Mouse (Mus musculus): ENCODE results near the gene Elane. TPM values are rescaled to one million over a fixed set of nuclear protein-coding genes. Genes with fewer than 3 reads are reported as not detected.

Elane gene
- not detected for polyA plus RNA-seq (2014; fragmentation: Illumina TruSeq; extraction: RNeasy Lipid Tissue Mini Kit (QIAGEN cat#74804))

DNA sequence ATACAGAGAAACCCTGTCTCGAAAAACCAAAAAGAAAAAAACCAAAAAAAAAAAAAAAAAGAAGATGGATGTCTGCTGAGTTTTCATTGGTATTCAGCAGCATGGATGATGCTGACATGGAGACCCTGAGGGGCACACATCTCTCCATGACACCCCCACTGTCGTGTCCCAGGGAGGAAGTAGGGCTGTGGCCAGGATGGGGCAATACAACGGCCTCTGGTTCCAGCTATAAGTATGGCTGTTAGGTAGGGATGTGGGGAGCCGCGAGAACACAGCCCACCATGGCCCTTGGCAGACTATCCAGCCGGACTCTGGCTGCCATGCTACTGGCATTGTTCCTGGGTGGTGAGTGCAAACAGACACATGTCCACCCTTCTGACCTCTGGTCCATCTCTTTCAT lies at the start of gene Elane:
Elane (plus strand) TSS at position 194 of the 400 bp plus-strand sequence.

DNA sequence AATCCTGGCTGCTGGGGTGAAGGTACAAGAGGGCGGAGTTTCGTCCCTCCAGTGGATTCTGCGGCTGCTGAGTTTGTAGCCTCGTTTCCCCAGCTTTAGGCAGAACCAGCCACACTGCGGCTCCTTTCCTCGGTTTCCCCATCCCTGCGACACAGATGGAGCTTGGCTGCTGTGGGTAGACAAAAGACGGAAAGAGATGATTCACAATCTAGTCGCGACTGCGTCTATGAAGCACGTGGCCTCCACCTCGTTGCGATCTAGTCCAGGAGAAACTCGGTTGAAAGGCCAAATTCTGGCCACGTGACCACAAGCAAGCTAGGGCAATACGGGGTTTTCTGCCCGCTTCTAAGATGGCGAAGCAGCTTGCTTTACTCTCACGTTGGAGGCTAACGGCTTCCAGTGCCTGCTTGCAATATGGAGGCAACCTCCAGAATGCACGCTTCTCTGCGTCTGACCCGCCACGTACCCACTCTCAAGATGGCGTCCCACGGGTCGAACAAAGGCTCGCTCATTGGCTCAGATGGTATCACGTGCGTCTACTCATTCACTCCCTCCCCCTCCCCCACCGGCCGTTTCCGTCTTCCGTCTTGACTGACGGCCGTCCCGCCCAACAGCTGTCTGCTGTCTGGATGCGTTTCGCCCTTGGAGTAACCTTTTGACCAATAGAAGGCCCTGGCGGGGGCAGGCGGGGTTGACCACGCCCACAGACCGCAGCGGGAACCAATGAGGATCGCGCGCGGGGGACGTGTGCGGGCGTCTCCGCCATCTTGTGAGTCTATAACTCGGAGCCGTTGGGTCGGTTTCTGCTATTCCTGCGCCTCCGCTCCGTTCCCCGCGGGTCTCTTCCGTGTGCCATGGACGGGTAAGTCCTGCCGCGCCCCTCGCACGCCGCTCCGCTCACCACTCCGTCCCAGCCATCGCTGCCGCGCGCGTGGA lies 31.9 kb upstream of the Elane start, which contains the start of gene Ptbp1:
Ptbp1 (plus strand) TSS at position 568 of the 936 bp plus-strand sequence.

DNA sequence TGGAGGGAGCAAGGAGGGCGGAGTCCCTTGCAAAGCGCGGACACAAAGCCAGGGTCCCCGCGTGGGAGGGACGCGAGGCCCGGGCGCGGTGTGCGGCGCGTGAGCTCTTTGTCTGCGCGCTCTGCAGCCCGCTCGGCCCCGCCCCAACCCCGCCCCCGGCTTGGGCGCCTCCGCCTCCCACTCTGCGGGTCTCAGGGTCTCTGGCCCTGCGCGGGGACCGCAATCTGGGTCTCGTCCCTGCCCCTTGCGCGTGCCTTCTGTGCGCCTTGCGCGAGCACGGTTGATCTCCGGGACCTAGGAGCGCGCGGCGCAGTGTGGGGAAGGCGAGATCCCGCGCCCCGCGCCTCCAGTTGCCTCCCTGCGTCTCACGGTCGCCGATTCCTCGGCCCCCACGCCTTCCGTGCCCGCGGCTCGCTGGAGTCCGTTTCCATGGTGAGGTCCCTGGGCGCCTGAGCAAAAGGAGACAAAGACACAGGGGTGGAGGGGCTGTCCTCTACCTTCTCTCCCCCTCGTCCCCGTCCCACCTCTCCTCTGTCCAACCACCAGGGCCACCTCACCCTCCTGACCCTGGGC lies 11.7 kb upstream of the Elane start, which contains the start of the genes Prtn3 and Plppr3:
Prtn3 (plus strand) TSS at position 187 of the 573 bp plus-strand sequence.
Plppr3 (minus strand) TSS at position 345 of the 573 bp plus-strand sequence.

DNA sequence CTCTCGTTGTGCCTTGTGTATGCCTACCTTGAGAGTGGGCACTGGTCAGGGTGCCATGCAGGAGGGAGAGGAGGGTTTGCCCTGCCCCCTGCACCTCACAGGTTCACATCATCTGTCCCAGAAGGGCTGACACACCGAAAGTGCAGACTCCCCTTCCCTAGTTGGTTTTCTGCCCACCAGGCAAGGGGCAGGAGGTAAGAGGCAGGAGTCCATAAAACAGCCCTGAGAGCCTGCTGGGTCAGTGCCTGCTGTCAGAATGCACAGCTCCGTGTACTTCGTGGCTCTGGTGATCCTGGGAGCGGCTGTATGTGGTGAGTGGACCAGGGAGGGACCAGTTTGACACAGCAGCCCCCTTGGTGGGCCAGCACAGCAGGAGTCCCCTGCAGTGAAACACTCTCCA lies 4.6 kb downstream of the Elane start, which contains the start of gene Cfd:
Cfd (plus strand) TSS at position 184 of the 400 bp plus-strand sequence.

DNA sequence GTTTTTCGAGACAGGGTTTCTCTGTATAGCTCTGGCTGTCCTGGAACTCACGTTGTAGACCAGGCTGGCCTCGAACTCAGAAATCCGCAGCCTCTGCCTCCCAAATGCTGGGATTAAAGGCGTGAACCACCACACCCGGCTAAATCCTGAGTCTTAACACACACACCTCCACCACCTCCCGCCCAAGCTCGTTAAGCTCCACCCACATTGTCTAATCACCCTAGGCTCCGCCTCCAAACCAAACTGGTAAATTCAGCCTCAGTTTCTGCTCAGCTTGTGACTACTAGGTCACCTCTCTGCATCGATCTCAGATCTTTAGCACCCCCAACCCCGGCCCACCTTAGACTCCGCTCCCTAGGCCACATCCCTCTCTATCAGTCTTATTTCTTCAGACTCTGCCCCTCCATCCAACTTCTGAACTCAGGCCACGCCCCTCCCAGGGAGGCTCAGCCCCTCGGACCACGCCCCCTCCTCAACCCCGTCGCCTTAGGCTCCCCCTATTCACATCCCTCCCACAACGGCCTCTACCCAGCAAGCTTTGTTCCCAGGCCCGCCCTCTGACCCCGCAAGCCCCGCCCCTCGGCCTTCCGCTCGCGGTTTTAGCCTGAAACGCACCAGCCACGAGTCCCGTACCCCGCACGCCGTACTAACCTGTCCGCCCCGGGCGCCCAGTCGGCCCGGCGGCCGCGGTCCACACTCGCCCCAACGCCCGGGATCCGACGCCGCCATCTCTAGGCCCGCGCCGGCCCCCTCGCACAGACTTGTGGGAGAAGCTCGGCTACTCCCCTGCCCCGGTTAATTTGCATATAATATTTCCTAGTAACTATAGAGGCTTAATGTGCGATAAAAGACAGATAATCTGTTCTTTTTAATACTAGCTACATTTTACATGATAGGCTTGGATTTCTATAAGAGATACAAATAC lies 22.4 kb downstream of the Elane start, which contains the start of gene Med16:
Med16 (minus strand) TSS at position 757 of the 925 bp plus-strand sequence.

DNA sequence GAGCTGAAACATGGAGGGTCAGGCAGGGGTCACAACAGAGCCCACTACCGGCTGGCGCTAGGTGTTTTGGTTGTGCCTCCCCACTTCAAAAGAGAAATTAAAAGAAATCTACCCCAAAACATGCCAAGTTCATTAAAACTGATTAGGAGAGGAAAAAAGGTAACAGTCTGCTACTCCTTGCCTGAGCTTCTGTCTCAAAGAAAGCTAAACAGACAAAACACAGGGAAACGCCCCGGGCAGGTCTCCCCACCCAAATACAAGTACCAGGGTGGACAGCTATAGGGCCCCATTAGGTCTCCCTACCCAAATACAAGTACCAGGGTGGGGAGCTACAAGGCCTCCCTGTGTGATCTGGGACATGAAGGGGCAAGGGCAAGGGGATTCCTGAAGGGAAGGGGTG lies 24.5 kb downstream of the Elane start, which contains the start of gene Gm26602:
Gm26602 (plus strand) TSS at position 301 of the 400 bp plus-strand sequence.

DNA sequence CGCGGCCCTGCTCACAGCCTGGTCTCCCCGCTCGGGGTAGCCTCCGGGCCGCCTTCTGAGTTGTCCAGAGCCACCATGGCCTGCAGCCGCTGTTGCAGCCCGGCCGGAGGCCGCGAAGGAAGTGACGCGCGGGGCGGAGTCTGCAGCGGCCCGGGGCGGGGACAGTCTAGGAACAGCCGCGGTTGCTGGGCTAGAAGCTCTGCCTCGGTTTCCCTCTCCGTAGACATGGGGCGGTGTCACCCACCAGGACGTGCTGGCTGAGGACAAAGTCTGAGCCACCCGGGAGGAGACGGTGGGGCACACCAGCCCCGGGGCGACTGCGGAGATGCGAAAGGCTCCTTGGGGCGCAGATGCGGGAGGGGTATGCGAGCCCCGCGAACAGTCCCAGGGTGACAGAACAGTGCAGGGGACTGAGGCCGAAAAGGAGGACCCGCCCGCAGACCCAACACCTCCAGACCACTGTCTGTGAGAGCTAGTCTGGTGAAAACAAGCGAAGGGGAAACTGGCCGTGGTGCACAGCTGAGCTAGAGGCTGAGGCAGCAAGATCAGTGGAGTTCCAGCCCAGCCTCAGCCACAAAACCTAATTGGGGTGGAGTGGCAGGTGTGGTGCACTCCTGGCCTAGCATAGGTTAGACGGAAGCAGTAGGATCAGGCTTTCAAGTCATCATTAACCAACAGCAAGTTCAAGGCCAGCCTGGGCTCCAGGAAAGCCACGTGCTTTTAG lies 30.9 kb downstream of the Elane start, which contains the start of gene Kiss1r:
Kiss1r (plus strand) TSS at position 164 of the 724 bp plus-strand sequence.

DNA sequence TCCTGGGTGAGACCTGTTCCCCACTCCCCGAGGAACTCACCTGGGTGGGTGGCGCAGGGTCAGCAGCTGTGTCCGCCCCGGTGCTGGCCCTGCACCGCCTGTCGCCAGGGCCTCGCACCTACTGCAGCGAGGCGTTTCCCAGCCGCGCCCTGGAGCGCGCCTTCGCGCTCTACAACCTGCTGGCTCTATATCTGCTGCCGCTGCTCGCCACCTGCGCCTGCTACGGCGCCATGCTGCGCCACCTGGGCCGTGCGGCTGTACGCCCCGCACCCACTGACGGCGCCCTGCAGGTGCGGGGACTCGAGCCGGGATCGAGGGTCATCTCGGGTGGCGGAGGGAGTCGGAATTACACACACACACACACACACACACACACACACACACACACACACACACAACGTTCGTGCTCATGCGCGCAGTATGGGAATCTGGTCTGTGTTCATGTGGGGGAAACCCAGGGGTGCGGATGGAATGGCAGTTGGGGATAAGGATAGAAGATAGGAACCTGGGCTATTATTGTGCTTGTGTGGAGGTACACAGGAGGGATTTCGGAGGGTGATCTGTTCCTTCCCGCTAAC lies 35.0 kb downstream of the Elane start, which contains the start of gene R3hdm4:
R3hdm4 (minus strand) TSS at position 251 of the 578 bp plus-strand sequence.

DNA sequence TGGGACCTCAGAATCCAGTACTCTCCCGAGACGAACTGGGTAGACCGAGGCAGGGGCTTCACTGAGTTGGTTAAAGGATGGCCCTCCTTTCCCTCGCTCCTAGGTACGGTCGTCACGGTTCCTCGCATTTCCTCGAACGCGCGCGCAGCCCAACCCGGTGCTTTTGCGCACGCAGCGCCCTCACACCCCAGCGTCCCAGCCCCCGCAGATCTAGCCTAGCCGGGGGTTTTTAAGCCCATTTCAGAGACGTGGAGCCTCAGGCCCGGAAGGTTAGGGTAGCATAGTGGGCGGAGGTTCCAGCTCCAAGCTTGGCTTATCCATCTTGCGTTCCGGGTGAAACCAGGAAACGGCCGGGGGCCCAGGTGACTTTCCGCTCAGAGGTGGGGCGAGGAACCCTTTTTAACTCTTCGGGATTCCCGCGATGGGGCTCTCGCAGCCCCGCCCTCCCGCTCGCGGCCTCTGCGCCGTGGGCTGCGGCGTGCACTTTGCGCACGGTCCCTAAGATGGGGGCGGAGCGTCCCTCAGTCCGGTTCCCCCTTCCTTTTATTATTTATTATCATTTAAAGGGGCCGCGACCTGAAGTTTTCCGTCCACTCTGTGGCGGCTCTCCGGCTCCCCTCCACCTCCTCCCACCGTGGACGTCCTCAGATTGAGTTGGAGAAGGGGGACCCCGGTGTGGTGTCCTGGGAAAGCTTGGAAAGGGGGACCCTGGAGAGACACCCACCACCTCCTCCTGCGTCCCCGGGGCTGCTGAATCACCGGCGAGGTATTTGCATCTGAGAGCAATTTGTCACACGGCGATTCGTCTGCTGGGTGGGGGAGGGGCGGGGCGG lies 40.7 kb downstream of the Elane start, which contains the start of gene Arid3a:
Arid3a (plus strand) TSS at position 553 of the 833 bp plus-strand sequence.

Other genes with a start within 250 kb of the Elane start
- gene Shc2, start 248.3 kb upstream of the Elane start, polyA plus RNA-seq (2014; fragmentation: Illumina TruSeq; extraction: RNeasy Lipid Tissue Mini Kit (QIAGEN cat#74804)) = 1.7 TPM
- not detected for gene Odf3l2, start 240.5 kb upstream of the Elane start, polyA plus RNA-seq (2014; fragmentation: Illumina TruSeq; extraction: RNeasy Lipid Tissue Mini Kit (QIAGEN cat#74804))
- not detected for gene Madcam1, start 221.7 kb upstream of the Elane start, polyA plus RNA-seq (2014; fragmentation: Illumina TruSeq; extraction: RNeasy Lipid Tissue Mini Kit (QIAGEN cat#74804))
- gene Tpgs1, start 216.9 kb upstream of the Elane start, polyA plus RNA-seq (2014; fragmentation: Illumina TruSeq; extraction: RNeasy Lipid Tissue Mini Kit (QIAGEN cat#74804)) = not detected
- gene Cdc34, start 204.1 kb upstream of the Elane start, polyA plus RNA-seq (2014; fragmentation: Illumina TruSeq; extraction: RNeasy Lipid Tissue Mini Kit (QIAGEN cat#74804)) = not detected
- gene Gzmm, start 197.2 kb upstream of the Elane start, polyA plus RNA-seq (2014; fragmentation: Illumina TruSeq; extraction: RNeasy Lipid Tissue Mini Kit (QIAGEN cat#74804)) = not detected
- 239 TPM for gene Bsg, start 181.8 kb upstream of the Elane start, polyA plus RNA-seq (2014; fragmentation: Illumina TruSeq; extraction: RNeasy Lipid Tissue Mini Kit (QIAGEN cat#74804))
- gene Hcn2, start 169.6 kb upstream of the Elane start, polyA plus RNA-seq (2014; fragmentation: Illumina TruSeq; extraction: RNeasy Lipid Tissue Mini Kit (QIAGEN cat#74804)) = 0.20 TPM
- not detected for gene Polrmt, start 139.7 kb upstream of the Elane start, polyA plus RNA-seq (2014; fragmentation: Illumina TruSeq; extraction: RNeasy Lipid Tissue Mini Kit (QIAGEN cat#74804))
- gene Fgf22, start 131.2 kb upstream of the Elane start, polyA plus RNA-seq (2014; fragmentation: Illumina TruSeq; extraction: RNeasy Lipid Tissue Mini Kit (QIAGEN cat#74804)) = not detected
- 0.29 TPM for gene Rnf126, start 119.3 kb upstream of the Elane start, polyA plus RNA-seq (2014; fragmentation: Illumina TruSeq; extraction: RNeasy Lipid Tissue Mini Kit (QIAGEN cat#74804))
- gene Fstl3, start 109.0 kb upstream of the Elane start, polyA plus RNA-seq (2014; fragmentation: Illumina TruSeq; extraction: RNeasy Lipid Tissue Mini Kit (QIAGEN cat#74804)) = 1.2 TPM
- gene Prss57, start 95.3 kb upstream of the Elane start, polyA plus RNA-seq (2014; fragmentation: Illumina TruSeq; extraction: RNeasy Lipid Tissue Mini Kit (QIAGEN cat#74804)) = not detected
- gene Palm, start 92.7 kb upstream of the Elane start, polyA plus RNA-seq (2014; fragmentation: Illumina TruSeq; extraction: RNeasy Lipid Tissue Mini Kit (QIAGEN cat#74804)) = 0.77 TPM
- gene Misp, start 65.3 kb upstream of the Elane start, polyA plus RNA-seq (2014; fragmentation: Illumina TruSeq; extraction: RNeasy Lipid Tissue Mini Kit (QIAGEN cat#74804)) = not detected
- 114 TPM for gene Ptbp1, start 31.8 kb upstream of the Elane start, polyA plus RNA-seq (2014; fragmentation: Illumina TruSeq; extraction: RNeasy Lipid Tissue Mini Kit (QIAGEN cat#74804))
- not detected for gene Prtn3, start 11.8 kb upstream of the Elane start, polyA plus RNA-seq (2014; fragmentation: Illumina TruSeq; extraction: RNeasy Lipid Tissue Mini Kit (QIAGEN cat#74804))
- not detected for gene Plppr3, start 11.6 kb upstream of the Elane start, polyA plus RNA-seq (2014; fragmentation: Illumina TruSeq; extraction: RNeasy Lipid Tissue Mini Kit (QIAGEN cat#74804))
- gene Cfd, start 4.6 kb downstream of the Elane start, polyA plus RNA-seq (2014; fragmentation: Illumina TruSeq; extraction: RNeasy Lipid Tissue Mini Kit (QIAGEN cat#74804)) = 1.5 TPM
- 0.37 TPM for gene Med16, start 22.7 kb downstream of the Elane start, polyA plus RNA-seq (2014; fragmentation: Illumina TruSeq; extraction: RNeasy Lipid Tissue Mini Kit (QIAGEN cat#74804))
- not detected for gene Gm26602, start 24.6 kb downstream of the Elane start, polyA plus RNA-seq (2014; fragmentation: Illumina TruSeq; extraction: RNeasy Lipid Tissue Mini Kit (QIAGEN cat#74804))
- not detected for gene Kiss1r, start 30.7 kb downstream of the Elane start, polyA plus RNA-seq (2014; fragmentation: Illumina TruSeq; extraction: RNeasy Lipid Tissue Mini Kit (QIAGEN cat#74804))
- gene R3hdm4, start 35.0 kb downstream of the Elane start, polyA plus RNA-seq (2014; fragmentation: Illumina TruSeq; extraction: RNeasy Lipid Tissue Mini Kit (QIAGEN cat#74804)) = 8.0 TPM
- gene Arid3a, start 40.8 kb downstream of the Elane start, polyA plus RNA-seq (2014; fragmentation: Illumina TruSeq; extraction: RNeasy Lipid Tissue Mini Kit (QIAGEN cat#74804)) = 3.3 TPM
- gene Wdr18, start 73.9 kb downstream of the Elane start, polyA plus RNA-seq (2014; fragmentation: Illumina TruSeq; extraction: RNeasy Lipid Tissue Mini Kit (QIAGEN cat#74804)) = 1.2 TPM
- not detected for gene Grin3b, start 84.5 kb downstream of the Elane start, polyA plus RNA-seq (2014; fragmentation: Illumina TruSeq; extraction: RNeasy Lipid Tissue Mini Kit (QIAGEN cat#74804))
- not detected for gene Tmem259, start 98.1 kb downstream of the Elane start, polyA plus RNA-seq (2014; fragmentation: Illumina TruSeq; extraction: RNeasy Lipid Tissue Mini Kit (QIAGEN cat#74804))
- gene Cnn2, start 102.3 kb downstream of the Elane start, polyA plus RNA-seq (2014; fragmentation: Illumina TruSeq; extraction: RNeasy Lipid Tissue Mini Kit (QIAGEN cat#74804)) = 10.0 TPM
- 0.14 TPM for gene Abca7, start 110.2 kb downstream of the Elane start, polyA plus RNA-seq (2014; fragmentation: Illumina TruSeq; extraction: RNeasy Lipid Tissue Mini Kit (QIAGEN cat#74804))
- gene Arhgap45, start 130.4 kb downstream of the Elane start, polyA plus RNA-seq (2014; fragmentation: Illumina TruSeq; extraction: RNeasy Lipid Tissue Mini Kit (QIAGEN cat#74804)) = not detected
- 0.51 TPM for gene Polr2e, start 153.5 kb downstream of the Elane start, polyA plus RNA-seq (2014; fragmentation: Illumina TruSeq; extraction: RNeasy Lipid Tissue Mini Kit (QIAGEN cat#74804))
- 21.6 TPM for gene Gpx4, start 160.9 kb downstream of the Elane start, polyA plus RNA-seq (2014; fragmentation: Illumina TruSeq; extraction: RNeasy Lipid Tissue Mini Kit (QIAGEN cat#74804))
- 0.29 TPM for gene Sbno2, start 219.3 kb downstream of the Elane start, polyA plus RNA-seq (2014; fragmentation: Illumina TruSeq; extraction: RNeasy Lipid Tissue Mini Kit (QIAGEN cat#74804))
- 4.8 TPM for gene Stk11, start 229.6 kb downstream of the Elane start, polyA plus RNA-seq (2014; fragmentation: Illumina TruSeq; extraction: RNeasy Lipid Tissue Mini Kit (QIAGEN cat#74804))